Mouse (Mus musculus) lung, postnatal 0 days (tissue): ENCODE results near the gene D430041D05Rik.

Source experiments
- CTCF ChIP-seq: IDR thresholded peaks from 2 replicates; pipeline ENCODE4 v1.5.1; 2016; ENCODE audit warnings: antibody characterized with exemption, mild to moderate bottlenecking
- EP300 ChIP-seq: IDR thresholded peaks from 2 replicates; pipeline ENCODE4 v1.6.1; 2016; ENCODE audit warnings: antibody characterized with exemption, mild to moderate bottlenecking, control low read depth

DNA sequence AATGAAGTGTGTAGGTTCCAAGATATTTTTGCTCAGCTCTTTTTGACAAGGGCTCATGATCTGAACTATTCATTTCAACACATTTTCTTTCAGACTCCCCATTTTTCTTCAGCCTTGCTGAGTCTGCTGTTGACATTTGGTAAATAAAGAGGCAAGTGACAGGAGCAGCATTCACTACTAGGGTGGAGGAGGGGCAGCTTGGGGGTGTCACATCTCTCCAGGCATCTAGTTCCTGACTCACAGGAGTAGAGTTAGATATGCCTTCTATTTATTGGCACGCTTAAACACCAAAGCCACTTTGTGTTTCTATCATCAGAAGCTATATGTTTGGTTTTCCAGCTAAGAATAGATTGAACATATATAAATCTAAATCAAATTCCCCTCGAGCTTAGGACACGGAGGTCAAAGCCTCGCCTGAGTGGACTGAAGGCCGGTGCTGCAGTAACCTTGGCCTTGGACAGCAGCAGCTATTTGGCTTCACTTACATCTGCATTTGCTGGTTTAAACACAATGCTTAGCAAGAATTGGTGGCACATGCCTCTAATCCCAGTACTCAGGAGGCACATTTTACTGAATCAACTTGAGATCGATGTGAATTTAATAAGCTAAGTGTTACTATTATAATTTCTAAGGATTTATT is 12.0 kb downstream of the D430041D05Rik start:
- TF ChIP-seq CTCF: no peak
- TF ChIP-seq EP300: no peak
